Mouse (Mus musculus): Measurements from ENCODE around the gene Hacd3.
A peak's percentile ranks its signal among the peaks of the same experiment; 100 is the strongest.
"Not testable (repeated sequence)": the region's sequence is repeated elsewhere in the genome, so short reads cannot be mapped to it uniquely, and the experiment has no call there.

Hacd3 gene

DNA sequence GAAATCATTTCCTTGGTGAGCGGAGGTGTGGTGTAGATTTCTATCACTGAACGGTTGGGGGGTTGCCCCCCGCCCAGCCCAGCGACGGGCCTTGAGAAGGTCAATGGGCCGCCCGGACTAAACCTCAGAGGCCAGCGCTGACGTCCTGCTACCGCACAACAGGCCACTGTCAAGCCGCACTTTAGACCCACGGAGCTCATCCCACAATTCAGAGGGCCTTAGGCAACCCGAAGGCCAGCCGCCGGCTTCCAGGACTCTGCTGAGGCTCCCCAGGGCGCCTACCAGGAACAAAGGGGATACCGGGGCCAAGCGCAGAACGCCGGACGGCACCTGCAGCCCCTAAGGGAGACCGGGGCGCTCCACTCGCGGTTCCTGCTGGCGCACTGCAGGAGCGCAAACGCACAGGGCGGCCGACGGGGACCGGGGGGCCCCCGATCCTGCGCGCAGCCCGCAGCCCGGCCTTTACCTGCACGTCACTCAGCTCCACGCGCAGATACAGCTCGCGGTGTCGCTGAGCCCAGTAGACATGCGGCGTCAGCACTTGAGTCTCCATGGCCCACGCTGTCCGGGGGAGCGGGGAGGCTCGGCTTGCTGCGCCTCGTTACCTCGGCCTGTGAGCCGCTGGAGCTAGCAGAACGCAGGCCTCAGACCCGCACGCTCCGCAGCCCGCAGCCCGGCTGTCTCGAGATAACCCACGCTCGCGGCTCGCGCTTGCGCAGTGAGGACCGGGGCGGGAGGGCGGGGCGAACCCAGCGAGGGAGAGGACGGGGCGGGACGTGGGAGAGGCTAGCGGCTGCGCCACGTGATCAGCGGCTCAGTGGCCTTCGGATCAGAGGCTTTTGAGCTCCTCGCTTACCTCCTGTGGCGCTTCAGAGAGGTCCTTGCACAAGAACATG, at the start of gene Hacd3:
Gene Hacd3 (minus strand): TSS at position 703 of the 896 bp plus-strand sequence.
- peak; percentile 93 for DNase-seq (ENCODE audit: low spot score)

DNA sequence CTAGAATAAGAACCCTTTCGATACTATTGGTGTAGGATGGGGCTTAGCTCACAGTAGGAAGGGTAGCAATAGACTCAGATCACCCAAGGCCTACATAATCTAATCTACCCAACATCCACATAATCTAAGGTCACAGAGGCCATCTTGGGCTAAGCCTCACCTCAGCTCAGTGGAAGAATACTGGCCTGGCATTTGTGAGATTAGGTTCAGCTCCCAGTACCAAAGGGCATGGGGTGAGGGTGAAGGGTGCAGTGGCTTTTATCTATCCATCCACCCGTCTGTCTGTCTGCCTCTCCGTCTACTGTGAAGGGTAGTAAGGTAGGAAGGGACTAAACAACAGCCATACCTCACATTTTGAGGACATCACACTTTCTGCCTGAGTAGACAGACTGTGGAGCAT, 49.1 kb upstream of the Hacd3 start:
- no peak for DNase-seq (ENCODE audit: low spot score)

DNA sequence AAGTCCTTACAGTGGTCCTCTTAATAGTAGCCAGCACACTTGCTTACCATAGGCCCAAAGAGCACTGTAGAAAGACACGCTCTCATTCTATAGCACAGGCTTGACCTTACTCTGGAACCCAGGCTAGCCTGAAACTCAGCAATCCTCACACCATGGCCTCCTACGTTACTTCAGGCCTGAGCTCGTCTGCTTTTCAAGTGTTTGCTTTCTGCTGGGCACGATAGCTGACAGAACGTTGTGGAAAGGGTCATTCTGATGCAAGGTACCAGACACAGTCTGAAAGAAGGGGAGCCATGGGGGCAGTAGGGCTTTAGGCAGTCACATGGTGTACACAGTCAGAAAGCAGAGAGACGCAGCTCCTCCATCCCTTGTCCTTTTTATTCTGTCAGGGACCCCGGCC, 42.8 kb upstream of the Hacd3 start:
- DNase-seq (ENCODE audit: low spot score): no peak

DNA sequence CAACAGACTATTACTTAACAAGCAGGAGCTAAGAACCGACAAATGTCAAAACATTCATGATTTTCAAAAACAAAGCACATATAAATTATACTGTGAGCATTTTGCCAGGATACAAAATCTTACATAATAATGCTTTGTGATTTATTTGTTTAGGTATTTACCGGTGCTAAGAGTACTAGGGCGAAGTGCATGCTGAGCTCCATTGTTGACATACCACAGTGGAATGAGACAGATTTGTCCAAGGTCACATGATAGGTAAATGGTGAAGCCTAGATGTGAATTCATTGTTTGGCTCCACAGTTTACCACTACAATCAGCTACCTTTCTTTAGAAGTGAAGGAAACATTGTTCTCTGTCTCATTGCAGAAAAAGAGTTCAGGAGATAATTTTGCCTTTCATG, 29.5 kb upstream of the Hacd3 start:
- DNase-seq (ENCODE audit: low spot score): no peak

DNA sequence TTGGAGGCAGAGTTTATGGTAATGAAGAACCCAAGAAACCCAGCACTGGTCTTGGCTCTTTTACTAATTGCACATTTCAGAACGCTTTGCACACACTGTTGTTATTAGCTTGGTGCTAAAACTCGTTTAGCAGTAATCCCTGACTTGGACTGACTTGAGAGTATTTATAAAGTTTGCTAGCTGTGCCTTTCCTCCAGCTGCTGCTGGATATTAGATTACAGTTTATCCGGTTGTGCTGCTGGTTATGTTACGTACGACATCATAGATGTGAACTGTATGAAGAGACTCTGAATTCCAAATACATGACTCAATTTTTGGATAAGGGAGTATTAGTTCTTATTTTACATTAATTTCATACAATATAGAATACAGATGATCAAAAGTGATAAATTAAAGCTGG, 27.9 kb upstream of the Hacd3 start:
- no peak for DNase-seq (ENCODE audit: low spot score)

DNA sequence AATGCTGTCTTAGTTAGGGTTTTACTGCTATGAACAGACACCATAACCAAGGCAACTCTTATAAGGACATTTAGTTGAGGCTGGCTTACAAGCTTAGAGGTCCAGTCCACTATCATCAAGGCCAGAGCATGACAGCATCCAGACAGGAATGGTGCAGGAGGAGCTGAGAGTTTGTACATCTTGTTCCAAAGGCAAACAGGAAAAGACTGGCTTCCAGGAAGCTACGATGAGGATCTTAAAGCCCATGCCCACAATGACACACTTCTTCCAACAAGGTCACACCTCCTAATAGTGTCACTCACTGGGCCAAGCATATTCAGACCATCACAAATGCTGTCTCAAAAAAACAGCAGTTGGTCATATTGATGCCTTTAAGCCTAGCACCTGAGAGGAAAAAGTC, 25.5 kb upstream of the Hacd3 start:
- DNase-seq (ENCODE audit: low spot score): no peak

DNA sequence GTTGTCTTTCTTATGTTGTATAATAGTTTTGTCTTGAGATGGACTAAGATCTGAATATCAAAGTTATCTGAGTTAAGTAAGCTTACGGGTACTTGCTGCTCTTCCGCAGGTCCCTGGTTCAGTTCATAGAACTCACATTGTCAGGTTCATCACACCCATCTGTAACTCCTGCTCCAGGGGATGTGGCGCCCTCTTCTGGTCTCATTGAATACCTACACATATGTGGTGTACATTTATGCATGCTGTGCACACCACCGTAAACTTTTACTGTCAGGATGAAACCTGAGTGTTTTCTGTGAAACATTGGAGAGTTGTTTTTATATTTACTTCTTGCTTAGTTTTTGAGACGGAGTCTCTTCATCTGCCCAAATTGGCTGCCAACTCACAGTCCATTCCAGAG, 19.9 kb upstream of the Hacd3 start:
- peak; percentile 19 for DNase-seq (ENCODE audit: low spot score)

DNA sequence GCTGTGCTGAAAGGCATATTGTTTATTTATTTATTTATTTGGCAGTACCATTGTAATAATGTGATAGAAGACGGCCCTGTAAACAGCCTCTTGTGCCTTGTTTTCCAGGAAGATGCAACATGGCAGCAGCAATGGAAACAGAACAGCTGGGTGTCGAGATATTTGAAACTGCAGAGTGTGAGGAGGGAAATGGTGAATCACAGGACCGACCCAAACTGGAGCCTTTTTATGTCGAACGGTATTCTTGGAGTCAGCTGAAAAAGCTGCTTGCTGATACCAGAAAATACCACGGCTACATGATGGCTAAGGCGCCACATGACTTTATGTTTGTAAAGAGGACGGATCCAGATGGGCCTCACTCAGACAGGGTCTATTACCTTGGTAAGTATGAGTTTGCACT, 15.4 kb upstream of the Hacd3 start:
- no peak for DNase-seq (ENCODE audit: low spot score)

DNA sequence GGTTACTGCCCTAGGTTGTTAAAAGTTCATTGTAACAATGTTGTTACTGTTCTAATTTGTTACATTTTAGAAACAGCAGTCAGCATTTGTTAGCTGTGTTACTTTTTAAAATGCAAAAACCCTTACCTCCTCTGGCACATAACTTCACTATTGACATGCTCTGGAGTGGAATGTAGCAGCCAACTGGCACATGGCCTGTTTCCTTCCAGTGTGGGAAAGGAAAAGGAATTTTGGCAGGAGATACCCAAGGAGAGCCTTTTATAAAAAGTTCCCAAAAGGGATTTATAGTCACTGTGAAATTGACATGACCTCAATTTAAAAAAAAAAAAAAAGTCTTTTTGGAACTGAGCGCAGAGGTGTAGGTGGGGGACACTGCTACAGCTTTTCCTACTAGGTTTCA, 15.0 kb upstream of the Hacd3 start:
- DNase-seq (ENCODE audit: low spot score): no peak

DNA sequence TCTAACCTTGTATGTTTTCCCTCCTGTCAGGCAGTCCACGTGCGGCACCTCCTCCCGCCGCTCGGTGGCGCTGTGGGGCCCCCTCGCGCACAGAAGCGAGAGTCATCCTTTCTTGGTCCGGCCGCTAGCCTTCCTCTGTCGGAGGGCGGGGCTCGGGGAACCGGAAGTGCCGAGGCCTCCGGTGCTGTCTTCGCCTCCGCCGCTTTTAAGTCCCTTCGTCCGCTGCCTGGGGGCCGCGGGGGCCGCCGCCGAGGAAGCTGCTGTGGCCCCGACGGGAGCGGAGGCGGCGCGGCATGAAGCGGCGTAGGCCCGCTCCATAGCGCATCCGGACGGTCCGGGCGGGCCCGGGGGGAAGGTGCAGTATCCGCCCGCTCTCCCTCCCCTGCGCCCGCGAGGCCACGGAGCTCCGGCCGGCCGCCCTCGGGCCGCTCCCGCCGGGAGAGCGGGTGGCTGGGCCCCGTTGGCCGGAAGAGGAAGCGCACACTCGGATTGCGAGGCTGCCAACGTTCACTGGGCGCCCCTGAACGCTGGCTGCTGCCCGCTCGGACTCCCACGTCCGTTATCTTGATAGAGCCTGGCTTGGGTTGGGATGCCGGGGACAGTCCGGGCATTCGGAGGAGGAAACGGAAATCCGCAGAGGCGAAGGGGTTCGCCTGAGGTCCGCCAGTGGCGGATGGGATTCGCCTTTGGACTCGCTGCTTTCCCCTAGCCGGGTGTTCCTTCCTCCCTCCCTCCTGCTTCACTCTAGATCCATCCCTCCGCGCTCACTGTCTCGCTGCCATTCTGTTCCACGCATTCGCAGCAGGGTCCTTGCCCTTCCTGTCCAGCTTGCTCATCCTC, 11.0 kb upstream of the Hacd3 start, which contains the start of gene Dpp8:
Gene Dpp8 (plus strand): TSS at position 146 of the 840 bp plus-strand sequence.
- DNase-seq (ENCODE audit: low spot score): peak; percentile 93

DNA sequence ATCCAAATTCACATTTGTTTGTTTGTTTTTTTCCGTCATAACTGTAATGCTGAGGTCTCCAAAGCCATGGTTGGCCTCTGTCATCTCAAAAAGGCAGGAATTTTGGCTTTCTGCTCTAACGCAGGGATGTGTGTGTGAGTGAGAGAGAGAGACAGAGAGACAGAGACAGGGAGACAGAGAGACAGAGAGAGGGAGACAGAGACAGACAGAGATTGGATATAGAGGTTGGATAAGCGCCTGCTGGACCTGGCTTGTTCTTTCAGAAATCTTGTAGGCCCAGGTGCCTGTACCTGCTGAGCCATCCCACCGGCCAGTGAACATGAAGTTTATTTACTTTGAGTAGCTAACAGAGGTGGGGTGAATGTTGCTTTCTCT, 10.4 kb upstream of the Hacd3 start:
- no peak for DNase-seq (ENCODE audit: low spot score)

DNA sequence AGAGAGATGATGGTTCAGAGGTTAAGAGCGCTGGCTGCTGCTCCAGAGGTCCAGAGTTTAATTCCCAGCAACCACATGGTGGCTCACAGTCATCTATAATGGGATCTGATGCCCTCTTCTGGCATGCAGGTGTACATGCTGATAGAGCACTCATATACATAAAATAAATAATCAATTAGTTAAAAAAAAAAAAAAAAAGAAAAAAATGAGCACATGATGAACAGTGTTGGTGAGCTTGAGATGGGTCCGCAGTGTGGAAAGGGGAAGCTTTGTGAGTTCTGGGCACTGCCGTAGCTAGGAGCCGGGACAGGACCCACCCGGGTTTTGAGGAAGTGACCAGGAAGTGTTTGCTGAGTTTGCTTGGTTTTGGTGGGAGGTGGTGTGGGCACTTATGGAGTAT, 9.9 kb upstream of the Hacd3 start:
- DNase-seq (ENCODE audit: low spot score): not testable (repeated sequence)

DNA sequence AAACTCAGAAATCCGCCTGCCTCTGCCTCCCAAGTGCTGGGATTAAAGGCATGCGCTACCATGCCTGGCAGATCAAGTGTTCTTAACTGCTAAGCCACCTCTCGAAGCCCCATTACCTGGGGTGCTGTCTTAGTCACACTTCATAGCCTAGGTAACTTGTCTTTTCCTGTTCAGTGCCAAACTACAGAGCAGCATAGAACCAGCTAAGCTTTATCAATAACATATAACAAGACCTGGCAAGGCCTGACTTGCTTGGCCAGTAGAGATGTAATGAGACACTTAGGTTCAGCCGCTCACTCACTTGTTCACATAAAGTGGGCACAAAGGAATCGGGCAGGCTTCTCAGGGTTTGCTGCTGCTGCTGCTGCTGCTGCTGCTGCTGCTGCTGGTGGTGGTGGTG, 6.8 kb upstream of the Hacd3 start:
- no peak for DNase-seq (ENCODE audit: low spot score)

DNA sequence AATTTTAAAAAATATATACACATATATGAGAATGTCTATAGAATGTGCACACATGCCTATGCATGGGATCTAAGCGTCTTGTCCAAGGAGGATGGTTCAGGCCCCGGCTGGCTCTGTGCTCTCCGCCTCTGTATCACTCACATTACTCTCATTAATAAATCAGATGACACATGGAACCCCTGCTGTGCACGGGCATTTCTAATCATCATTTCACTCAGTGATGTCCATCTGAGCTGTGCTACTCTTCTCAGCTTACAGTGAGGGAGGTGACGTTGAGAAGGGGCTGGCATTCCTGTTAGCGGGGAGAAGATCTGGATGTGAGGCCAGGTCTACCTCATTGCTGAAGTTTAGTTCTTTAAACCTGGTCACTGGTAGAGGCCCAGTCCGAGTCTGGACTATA, 5.7 kb upstream of the Hacd3 start:
- DNase-seq (ENCODE audit: low spot score): peak; percentile 62

DNA sequence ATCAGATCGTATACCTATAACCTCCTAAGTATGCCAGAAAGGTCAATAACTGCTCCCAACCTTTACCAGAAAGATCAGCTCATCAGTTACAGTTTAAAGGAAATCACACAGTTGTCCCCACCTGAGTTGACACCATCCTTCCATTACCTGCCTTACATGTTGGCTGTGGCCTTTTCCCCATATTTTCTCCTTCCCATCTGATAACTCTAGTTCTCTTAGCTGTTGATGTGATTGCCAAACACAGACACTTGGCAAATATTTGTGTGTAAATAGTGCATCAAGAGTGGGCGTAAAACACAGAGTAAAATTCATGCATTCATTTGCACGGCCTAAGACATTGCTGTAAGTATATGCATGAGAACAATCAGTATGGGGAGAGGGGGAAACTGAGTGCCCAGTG, 2.0 kb upstream of the Hacd3 start:
- DNase-seq (ENCODE audit: low spot score): no peak

DNA sequence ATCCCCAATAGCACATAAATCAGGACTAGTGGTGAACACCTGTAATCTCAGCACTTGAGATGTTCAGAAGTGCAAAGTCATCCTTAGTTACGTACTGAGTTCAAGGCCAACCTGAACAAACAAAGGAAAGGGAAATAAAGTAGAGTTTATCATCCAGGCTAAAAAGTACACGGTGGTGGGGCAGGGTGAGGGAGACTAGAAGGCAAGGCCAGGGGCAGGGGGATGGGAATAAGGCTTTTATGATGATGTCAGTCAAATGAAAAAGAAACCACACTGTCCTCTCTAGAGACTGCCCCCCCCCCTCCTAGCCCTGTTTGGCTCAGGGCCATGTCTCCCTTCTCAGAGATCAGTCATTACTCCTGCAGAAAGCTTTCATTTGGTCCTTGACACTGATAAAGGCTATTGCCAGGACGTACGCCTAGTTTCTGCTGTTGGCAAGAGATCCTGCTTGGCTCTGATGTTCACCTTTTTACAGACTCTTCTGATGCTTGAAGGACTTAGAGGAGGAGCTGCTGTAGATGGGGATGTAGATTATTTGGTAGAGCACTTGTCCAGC, 1.2 kb upstream of the Hacd3 start:
- DNase-seq (ENCODE audit: low spot score): no peak

DNA sequence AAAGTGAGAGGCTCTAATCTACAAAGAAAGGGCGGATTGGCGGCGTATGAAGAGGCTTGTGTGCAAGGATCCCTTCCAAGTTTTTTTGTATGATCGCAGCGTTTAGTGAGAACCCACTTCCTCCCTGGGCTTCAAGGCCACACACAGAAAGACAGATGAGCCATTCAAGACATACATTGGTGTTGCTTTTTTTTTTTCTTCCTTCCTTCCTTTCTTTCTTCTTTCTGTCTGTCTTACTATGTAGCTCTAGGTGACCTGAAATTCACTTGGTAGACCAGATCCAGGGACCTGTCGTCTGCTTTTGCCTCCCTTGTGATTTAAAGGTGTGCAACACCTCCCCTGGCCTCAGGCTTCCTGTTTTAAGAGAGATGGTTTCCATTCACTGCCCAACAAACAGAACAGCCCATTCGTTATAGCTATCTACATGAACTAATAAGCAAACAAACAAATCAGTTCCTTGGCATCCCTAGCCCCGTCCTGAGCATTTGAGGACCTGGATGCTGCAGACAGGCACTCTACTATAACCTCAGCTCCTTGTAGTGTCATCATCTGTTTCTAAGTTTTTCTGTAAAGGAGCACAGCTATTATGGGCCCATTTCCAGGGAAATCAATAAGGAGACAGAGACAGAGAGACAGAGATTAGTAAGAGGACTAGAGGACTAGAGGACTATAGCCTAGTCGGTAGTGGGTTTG, 540 bp upstream of the Hacd3 start:
- no peak for DNase-seq (ENCODE audit: low spot score)

DNA sequence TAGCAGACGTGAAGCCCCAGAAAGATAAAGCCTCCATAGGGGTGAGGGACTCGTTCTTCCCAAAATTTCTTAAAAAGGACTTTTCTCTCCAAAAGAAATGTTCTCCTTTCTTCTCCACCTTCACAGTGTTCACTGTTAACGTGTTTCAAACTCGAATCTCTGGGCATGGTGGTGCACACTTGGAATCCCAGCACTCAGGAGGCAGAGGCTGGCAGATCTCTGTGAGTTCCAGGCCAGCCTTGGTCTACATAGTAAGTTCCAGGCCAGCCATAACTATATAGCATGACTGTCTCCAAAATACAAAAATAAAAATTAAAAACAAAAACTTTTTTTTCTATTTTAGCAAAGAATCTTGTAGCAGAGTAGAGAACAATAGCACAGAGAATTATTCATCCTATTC, 1.4 kb downstream of the Hacd3 start:
- no peak for DNase-seq (ENCODE audit: low spot score)

DNA sequence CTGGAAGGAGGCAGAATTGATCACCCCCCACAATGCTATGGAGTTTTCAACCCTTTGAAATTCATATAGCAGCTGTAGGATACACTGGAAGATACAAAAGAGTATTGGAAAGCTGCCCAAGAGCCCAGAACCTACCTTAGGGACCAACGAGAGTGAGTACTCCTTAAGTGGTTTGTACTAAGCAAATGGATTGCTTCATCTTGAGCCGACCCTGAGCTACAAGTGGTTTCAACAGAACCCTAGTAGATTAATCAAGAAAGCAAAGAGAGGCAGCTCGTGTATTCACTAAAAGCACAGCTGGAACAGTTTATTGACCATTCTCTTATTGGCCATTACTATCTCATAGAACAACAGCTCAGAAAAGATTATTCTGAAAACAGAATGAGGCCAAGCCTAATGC, 2.3 kb downstream of the Hacd3 start:
- DNase-seq (ENCODE audit: low spot score): no peak

DNA sequence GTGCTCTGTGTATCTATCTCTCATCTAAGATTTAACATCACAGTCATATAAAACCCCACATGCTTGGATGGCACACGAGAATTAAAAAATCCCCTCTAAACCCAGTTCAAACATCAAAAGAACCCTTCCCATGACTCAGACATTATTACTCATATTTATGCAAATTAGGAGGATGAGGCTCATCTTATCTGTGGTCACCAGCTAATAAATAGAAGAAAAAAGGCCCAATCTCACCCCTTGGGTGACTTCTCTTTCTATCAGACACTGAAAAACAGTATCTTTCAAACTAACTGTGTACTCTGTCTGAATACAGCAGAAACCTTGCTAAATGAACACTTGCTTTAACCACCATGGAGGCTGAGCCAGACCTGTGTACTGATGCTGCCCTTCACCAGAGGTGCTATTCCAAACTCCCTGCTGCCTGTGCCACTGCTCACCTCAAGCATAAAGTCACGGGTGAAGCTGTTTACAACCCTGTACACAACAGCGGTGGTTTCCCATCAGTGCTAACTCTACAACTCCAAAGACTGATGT, 2.8 kb downstream of the Hacd3 start:
- DNase-seq (ENCODE audit: low spot score): no peak

DNA sequence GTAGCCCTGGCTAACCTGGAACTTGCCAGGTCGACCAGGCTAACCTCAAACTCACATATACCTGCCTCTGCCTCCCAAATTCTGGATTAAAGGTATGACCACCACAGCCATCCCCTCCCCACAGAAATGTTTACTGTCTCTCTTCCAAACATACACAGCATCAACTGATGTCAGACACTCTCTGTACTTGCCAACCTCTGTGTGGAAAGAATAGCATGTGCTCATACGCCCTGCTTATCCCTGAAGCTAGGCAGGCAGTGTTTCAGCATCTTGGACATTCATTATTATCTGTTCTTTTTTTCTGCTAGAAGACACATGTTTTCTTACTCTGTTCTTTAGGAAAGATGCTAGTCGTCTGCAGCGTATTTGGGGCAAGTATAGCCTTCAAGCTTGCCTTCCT, 3.6 kb downstream of the Hacd3 start:
- DNase-seq (ENCODE audit: low spot score): no peak
